Mouse (Mus musculus) naive thymus-derived CD4-positive, alpha-beta T cell, adult 2 months (primary cell): ENCODE results near the gene Mfsd7a.
"Not testable (repeated sequence)": the region's sequence is repeated elsewhere in the genome, so short reads cannot be mapped to it uniquely, and the experiment has no call there.

Experiments used
- DNase-seq: peaks from one replicate; pipeline ENCODE4 v3.0.0-alpha.2; 2011; ENCODE audit warnings: low read depth

Gene Mfsd7a

DNA sequence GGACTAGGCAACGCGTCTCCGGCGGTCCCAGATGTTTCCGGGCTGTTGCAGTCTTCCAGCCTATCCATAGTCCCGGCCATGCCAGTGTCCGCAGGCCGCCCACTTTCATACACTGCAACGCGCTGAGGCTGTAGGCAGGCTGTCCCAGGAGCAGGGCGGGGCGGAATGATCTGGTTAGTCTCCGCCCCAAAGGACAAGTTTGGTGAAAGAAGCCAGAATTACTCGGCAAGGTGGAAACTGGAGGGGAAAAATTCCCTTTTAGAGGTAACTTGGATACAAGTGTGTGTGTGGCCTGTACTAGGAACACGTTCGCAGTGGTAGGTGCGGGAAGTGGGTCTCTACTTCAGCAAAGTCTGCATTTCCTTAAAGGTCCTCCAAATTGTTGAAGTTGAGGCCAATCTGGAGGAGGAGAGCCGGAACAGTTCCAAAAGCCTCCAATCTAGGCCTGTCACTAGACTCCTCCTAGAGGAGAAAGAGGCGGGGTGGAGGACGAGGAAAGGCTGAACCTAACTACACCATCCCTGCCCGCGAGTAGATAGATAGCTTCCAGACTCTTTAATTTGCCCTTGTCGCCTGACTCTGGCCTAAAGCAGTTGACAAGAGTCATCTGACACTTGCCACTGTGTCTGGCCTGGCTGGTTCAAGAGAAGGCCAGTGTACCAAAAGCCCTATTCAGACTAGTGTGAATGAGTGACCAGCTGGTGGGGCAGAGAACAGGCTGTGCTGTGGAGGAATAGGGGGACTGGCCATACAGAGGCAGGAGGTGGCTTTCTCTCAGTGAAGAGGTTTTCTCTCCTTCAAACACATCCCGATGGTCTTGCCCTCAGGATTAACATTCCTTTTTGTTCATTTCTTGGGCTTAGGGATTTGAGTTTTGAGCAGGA is at the start of gene Mfsd7a:
Gene Mfsd7a (minus strand): TSS at position 107 of the 884 bp plus-strand sequence.
- no peak for DNase-seq

GRCm38 (mm10) chr5:108486148-108486547 is 37.5 kb upstream of the Mfsd7a start:
- not testable (repeated sequence) for DNase-seq

DNA sequence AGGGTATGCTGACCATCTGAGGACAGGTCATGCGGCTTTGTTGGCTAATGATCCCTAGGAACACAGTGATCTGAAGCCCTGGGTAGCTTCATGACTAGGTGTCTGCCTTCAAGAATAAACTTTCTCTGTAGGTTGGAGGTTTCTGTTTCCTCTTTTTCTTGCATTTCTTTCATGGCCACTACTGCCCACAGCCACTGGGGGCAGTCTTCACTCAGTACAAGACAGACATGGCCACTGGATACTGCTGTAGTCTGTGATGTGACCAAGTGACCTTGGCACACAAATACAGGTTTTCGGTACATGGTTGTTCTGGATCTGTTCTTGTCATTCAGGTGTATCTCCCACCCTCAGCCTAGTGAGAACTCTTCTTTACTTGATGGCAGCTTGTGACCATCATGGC is 36.5 kb upstream of the Mfsd7a start:
- peak; percentile 48 for DNase-seq

GRCm38 (mm10) chr5:108483006-108483405 is 34.3 kb upstream of the Mfsd7a start:
- no peak for DNase-seq

DNA sequence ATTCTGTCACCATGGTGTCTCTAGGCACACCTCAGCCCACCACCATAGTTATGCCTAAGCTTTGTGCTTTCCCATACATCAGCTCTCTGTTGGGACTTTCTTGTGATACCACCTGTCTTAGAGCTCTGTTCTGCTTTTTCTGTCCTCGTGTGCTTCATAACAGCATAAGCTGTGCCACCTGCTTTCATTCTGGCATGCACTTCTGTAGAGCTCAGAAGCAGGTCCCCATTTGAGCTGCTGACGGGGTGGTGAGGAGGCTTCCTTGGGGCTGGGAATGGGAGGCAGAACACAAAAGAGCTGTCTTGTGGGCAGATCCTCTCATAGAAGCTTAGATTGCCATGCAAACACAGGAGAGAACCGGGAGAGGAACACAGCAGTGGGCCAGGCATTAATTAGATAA is 27.3 kb upstream of the Mfsd7a start:
- no peak for DNase-seq

DNA sequence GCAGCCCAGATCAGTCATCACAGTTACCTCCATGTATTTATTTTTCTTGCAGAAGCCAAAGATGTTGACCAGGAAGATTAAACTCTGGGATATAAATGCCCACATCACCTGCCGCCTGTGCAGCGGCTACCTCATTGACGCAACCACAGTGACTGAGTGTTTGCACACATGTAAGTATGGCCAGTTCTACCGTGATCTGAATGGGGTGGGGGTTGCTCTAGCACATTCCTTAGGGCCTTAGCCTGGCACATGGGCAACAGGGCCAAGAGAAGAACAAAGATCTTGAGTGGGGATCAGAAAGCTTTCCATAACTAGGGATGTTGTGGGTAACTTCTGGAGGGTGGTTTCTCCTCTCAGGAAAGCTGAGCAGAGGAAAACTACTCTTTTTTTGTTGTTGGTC is 25.0 kb upstream of the Mfsd7a start:
- DNase-seq: no peak

DNA sequence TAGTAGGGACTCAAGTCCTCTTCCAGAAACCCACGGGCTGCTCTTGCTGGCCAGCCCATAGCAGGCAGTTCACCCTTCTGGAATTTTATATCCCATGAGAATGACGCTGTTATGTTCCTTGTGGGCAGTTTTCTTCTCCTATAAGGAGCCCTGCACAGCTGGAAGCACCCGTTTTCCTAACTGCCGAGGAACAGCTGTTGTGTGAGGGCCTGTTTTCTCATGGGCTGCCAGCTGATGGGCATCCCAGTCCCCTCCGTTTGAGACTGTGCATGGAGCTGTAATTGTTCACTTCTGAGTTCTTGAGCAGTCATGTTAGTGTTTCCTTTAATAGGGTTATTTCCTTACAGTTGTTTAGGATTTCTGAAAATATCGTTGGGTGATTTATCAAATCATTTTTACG is 20.9 kb upstream of the Mfsd7a start:
- DNase-seq: no peak

- DNase-seq: no peak
Measured at GRCm38 (mm10) chr5:108466647-108467046, 18.0 kb upstream of the Mfsd7a start.

DNA sequence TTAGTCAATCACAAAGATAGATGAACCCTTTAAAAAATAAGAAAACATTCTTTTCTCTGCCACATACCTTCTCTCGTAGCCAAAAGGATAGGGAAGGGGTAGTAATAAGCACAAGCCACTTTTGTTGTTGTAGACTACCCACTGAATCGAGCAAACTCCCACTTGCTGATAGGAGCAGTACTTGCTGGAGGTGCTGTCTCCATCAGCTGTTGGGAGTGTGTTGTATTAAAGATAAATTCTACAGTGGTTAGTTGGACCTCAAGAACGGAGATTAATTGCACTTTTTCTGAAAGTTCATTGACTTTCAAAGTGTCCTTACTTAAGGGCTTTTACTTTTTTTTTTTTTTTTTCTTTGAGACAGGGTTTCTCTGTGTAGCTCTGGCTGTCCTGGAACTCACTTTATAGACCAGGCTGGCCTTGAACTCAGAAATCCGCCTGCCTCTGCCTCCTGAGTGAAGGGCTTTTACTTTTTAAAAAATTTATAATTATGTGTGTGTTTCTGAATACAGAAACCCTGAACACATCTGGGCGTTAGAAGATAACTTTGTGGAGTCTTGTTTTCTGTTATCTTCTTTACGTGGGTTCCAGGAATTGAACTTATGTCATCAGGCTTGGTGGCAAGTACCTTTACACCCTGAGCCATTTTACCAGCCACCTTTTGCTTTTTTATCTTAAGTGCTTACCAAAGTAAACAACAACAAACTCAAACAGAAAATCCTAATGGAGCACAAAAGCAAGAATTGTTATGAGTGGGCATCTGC is 16.6 kb upstream of the Mfsd7a start:
- DNase-seq: no peak

DNA sequence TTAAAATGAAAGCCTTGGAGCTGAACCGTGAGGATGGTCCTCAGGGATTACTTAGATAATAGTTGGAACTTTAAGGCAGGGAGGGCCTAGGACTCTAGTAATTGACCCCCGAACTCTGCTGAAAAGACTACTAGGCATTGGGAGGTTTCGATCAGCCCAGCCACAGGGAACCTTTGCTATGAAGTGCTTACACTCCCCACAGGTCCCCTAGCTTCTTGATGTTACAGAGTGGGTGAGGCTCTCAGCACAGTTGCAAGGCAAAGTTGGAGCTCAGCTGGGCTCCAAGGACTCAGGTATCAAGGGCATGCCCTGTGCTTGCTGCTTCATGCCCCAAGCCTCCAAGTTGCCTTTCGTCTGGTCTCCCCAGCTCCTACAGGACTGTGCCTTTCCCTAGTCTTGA is 13.8 kb upstream of the Mfsd7a start:
- peak; percentile 31 for DNase-seq

DNA sequence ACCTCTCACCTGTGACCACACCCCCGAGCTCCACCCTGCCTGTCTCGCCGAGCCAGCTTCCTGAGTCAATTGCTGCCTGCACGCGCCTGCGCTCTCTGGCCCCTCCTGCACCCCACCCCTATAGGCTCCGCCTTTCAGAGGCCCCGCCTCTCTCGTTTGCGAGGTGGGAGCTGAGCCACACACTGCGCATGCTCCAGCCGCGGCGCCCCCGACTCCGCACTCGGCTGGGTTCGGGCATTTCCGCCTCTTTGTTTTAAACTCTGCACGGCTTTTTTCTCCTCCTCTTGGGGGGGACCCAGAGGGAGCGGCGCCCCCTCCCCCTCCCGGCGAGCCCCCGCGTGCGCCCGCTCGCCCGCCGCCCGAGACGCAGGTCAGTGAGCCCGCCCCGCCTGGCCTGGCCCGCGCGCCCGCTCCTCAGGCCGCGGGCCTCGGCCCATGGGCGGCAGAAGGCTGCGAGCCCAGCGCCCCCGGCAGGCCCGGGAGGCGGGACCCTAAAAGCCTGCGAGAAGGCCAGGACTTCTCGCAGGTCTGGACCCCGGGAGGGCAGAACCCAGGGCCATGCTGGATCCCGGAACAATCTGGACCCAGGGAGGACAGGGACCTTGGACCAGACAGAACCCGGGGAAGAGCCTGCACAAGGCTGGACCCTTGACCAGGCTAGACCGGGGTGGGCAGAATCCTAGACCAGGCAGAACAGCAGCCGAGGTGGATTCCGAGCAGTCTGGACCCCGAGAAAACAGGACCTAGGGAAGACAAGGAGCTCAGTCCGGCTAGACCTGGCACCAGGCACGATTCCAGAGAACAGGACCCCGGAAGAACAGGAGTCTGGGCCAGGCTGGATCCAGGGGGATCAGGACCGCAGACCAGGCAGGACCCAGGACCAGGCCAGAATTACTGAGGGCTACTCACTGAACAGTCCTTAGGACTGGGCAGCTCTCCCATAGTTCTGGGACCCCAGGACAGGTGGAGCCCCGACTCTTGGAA is 12.7 kb upstream of the Mfsd7a start, which contains the start of gene Pcgf3:
Gene Pcgf3 (plus strand): TSS at position 151 of the 984 bp plus-strand sequence.
- DNase-seq: peak; percentile 98

DNA sequence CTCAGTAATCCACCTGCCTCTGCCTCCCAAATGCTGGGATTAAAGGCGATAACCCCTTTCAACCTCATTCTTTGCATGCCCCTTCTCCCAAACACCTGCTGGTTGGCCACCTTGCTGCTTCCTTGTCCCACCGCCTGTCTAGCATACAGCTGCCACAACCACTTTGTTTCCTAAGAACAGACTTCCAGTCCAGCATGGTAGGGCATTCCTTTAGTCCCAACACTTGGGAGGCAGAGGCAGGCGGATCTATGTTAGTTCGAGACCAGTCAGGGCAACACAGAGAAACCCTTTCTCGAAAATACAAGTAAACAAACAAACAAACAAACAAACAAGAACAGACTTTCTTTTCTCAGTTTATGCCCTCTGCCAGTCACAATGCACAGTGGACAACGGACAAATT is 11.8 kb upstream of the Mfsd7a start:
- no peak for DNase-seq

GRCm38 (mm10) chr5:108458706-108459105 is 10.0 kb upstream of the Mfsd7a start:
- peak; percentile 30 for DNase-seq

- no peak for DNase-seq
Measured at GRCm38 (mm10) chr5:108454094-108454493, 5.4 kb upstream of the Mfsd7a start.

GRCm38 (mm10) chr5:108452422-108452821 is 3.7 kb upstream of the Mfsd7a start:
- no peak for DNase-seq

GRCm38 (mm10) chr5:108451611-108452010 is 2.9 kb upstream of the Mfsd7a start:
- no peak for DNase-seq

DNA sequence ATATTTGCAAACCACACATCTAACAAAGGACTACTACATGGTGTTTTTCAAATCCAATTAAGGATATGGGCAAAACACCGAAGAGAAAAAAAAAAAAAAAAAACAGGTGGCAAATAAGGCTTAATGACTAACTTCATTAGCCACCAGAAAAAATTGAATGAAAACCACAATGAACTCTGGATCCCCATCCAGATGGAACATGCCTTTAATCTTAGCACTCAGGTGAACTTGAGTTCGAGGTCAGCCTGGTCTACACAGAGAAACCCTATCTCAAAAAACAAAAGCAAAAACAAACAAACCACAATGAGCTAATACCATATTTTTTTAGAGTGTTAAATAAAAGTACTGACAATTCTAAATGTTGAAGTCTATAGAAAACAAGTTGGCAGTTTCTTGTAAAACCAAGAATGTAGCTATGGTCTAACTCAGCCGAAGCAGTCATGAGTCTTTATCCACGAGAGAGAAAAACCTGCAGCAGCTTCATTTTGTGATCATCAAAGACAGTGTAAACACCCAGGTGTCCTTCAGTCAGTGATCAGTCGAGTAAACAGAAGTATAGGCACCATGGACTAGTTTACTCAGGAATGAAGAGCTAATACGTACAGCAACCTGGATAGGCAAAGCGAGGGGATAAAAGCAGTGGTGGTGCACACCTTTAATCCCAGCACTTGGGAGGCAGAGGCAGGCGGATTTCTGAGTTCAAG is 2.3 kb upstream of the Mfsd7a start:
- DNase-seq: no peak

GRCm38 (mm10) chr5:108447857-108448256 is 834 bp downstream of the Mfsd7a start:
- no peak for DNase-seq

DNA sequence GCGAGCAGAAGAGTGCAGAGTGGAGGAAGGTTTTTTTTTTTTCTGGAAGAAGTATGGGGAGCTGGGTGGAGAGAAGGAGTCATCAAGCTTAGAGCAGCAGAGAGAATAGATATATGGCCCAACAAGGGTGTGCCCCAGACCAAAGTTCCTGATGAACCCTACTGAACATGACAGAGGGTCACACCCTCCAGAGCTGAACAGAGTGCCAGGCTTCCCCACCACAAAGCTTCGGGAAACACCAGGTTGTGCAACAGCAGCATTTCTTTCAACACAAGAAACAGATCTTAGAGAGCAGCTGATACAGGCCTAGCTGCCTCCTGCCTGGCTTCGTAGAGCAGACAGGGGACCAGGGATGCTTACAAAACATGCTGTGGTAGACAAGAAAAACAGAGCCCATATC is 1.7 kb downstream of the Mfsd7a start:
- DNase-seq: no peak

- DNase-seq: no peak
Measured at GRCm38 (mm10) chr5:108436101-108436500, 12.6 kb downstream of the Mfsd7a start.
